Mouse (Mus musculus) testis, adult 2 months (tissue): ENCODE results near the gene Slc38a2. TPM values are rescaled to one million over a fixed set of nuclear protein-coding genes. Genes with fewer than 3 reads are reported as not detected.

ENCODE experiments used
- H3K27ac ChIP-seq: fragments of 200-500 bp; 2 replicates; pipeline ENCODE4 v1.5.1; 2012; ENCODE audit warnings: low read depth, low read length; ENCODE audit not compliant: control insufficient read depth, insufficient read depth
- H3K27me3 ChIP-seq: fragments of 200-500 bp; 2 replicates; pipeline ENCODE4 v1.6.1; 2012; ENCODE audit warnings: mild to moderate bottlenecking, low read length, moderate library complexity; ENCODE audit not compliant: control insufficient read depth, insufficient read depth
- H3K36me3 ChIP-seq: fragments of 200-500 bp; 2 replicates; pipeline ENCODE4 v1.6.1; 2012; ENCODE audit warnings: mild to moderate bottlenecking, low read length; ENCODE audit not compliant: control insufficient read depth, insufficient read depth
- H3K4me1 ChIP-seq: fragments of 200-500 bp; 2 replicates; pipeline ENCODE4 v1.6.1; 2012; ENCODE audit warnings: low read length; ENCODE audit not compliant: control insufficient read depth, insufficient read depth
- H3K4me3 ChIP-seq: fragments of 200-500 bp; 2 replicates; pipeline ENCODE4 v1.5.1; 2012; ENCODE audit warnings: low read depth, mild to moderate bottlenecking, low read length, moderate library complexity, mixed read lengths; ENCODE audit not compliant: control insufficient read depth
- CTCF ChIP-seq: fragments of 200-500 bp; IDR thresholded peaks from 2 replicates; pipeline ENCODE4 v1.5.1; 2012; ENCODE audit warnings: low read depth, mild to moderate bottlenecking, inconsistent platforms, low read length, moderate library complexity; ENCODE audit not compliant: control insufficient read depth, insufficient read depth, insufficient replicate concordance
- POLR2A ChIP-seq: fragments of 200-500 bp; IDR thresholded peaks from 2 replicates; pipeline ENCODE4 v1.6.1; 2012; ENCODE audit warnings: low read depth, mild to moderate bottlenecking, inconsistent platforms, low read length, moderate library complexity; ENCODE audit not compliant: control insufficient read depth
- polyA plus RNA-seq: library from polyadenylated mRNA; depleted of rRNA; stranded (reverse); fragments of >200 nt; gene quantifications from 2 replicates; pipeline ENCODE4 v1.2.3, GENCODE M21; 2012

Gene Slc38a2
- polyA plus RNA-seq, 1 experiment = 10.8 TPM

DNA sequence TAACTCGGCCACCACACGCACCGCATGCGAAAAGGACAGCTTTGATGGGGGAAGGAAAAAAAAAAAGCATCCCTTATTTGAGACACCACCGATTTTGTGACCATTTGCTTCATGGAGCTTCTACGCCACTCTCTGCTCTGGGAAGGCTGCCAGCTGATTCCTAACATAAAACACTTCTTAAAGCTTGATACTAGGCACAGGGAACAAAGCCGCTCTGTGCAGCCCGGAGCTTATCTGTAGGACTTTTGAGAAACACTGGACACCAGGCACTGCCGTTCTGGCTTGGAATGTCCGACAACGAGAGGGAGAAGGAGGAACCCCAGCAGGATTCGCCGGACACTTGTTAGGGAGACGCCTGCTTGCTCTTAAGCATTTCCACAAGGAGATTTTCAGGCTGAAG lies 5.8 kb downstream of the Slc38a2 start:
- no peak for TF ChIP-seq POLR2A
- no peak for TF ChIP-seq CTCF
- no peak overlapping the region for H3K4me3 ChIP-seq
- H3K4me1 ChIP-seq = peaks cover 4% of the 10 kb centered on the region; the same call in 1 of the 2 replicates
- H3K27ac ChIP-seq = peak overlapping the region; percentile 69
- no peaks in the 10 kb centered on the region for H3K36me3 ChIP-seq
- H3K27me3 ChIP-seq = no peaks in the 10 kb centered on the region

GRCm38 (mm10) chr15:96692401-96692800 lies 7.1 kb downstream of the Slc38a2 start:
- Histone ChIP-seq H3K27me3 (no peaks in the 10 kb centered on the region), H3K27ac (no peak overlapping the region), H3K4me1 (no peaks in the 10 kb centered on the region), H3K4me3 (no peak overlapping the region), H3K36me3 (no peaks in the 10 kb centered on the region)
- no peak for TF ChIP-seq POLR2A
- TF ChIP-seq CTCF = no peak

DNA sequence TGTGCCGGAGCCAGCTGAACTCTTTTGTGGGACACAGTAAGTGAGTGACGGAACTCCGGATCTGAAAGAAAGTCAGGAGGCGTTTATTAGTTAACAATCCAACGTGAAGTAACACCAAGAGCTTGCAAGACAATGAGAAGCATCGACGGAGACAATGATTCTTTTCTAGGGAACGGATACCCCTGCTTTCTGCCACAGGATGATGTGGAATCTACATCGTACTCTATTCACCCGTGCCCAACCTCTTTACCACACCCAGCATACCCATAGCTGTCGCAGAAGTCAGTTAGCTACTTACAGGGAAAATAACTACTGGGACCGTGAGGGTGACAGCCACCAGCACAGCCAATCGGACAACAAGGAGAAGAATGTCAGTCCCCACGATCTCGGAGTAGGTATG lies 8.1 kb downstream of the Slc38a2 start:
- Histone ChIP-seq H3K36me3 (no peaks in the 10 kb centered on the region), H3K4me1 (no peaks in the 10 kb centered on the region), H3K27ac (no peak overlapping the region), H3K4me3 (no peak overlapping the region), H3K27me3 (no peaks in the 10 kb centered on the region)
- no peak for TF ChIP-seq CTCF
- TF ChIP-seq POLR2A = no peak

GRCm38 (mm10) chr15:96690829-96691228 lies 8.7 kb downstream of the Slc38a2 start:
- Histone ChIP-seq H3K27me3 (no peaks in the 10 kb centered on the region), H3K4me1 (no peaks in the 10 kb centered on the region), H3K4me3 (no peak overlapping the region), H3K36me3 (no peaks in the 10 kb centered on the region), H3K27ac (no peak overlapping the region)
- TF ChIP-seq POLR2A (no peak), CTCF (no peak)

DNA sequence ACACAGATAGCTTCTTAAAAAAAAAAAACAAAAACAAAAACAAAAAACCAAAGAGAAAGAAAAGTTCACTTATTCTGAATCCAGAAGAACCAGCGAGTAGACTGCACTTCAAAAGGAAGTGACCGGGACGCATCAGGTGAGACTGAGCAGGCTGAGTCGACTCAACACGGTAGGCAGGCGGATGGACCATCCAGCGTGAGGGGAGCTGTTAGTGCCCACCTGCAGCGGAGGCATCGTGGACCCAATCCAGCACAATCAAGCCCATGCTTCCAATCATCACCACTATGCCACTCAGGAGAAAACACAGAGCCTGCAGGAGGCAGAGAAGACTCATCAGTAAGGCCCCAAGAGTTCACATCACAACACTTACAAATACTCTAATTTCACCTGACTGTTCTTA lies 9.6 kb downstream of the Slc38a2 start:
- H3K27me3 ChIP-seq = no peaks in the 10 kb centered on the region
- H3K4me1 ChIP-seq = no peaks in the 10 kb centered on the region
- no peaks in the 10 kb centered on the region for H3K36me3 ChIP-seq
- H3K27ac ChIP-seq = no peak overlapping the region
- no peak overlapping the region for H3K4me3 ChIP-seq
- no peak for TF ChIP-seq POLR2A
- no peak for TF ChIP-seq CTCF

DNA sequence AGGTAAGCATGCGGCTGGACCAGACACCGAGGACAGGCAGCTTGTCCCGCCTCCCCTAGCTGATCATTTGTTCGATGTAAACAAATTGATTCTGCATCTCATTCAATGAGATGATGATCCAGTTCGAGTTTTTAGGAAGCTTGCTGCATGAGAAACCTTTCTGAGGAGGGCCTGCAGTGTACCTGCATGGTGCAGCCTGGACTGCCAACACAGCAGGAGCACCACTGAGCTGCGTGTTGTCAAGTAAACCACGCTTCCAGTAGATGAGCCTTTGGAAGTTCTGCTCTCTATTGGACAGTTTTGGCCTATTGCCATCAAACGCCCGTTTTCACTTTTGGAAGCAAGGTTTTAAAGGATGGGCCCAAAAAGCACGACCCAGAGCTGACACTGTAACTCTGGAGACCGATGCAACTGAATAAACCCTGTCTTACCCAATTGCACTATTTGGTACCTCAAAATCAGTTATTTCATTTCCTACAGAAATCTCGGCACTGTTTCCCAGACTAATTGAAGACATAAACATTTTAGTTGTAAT lies 10.7 kb downstream of the Slc38a2 start:
- Histone ChIP-seq H3K27ac (no peak overlapping the region), H3K4me1 (peaks cover 7% of the 10 kb centered on the region), H3K27me3 (no peaks in the 10 kb centered on the region), H3K36me3 (no peaks in the 10 kb centered on the region), H3K4me3 (no peak overlapping the region)
- no peak for TF ChIP-seq POLR2A
- TF ChIP-seq CTCF = no peak

- Histone ChIP-seq H3K4me3 (no peak overlapping the region), H3K27me3 (no peaks in the 10 kb centered on the region), H3K36me3 (no peaks in the 10 kb centered on the region), H3K4me1 (peaks cover 7% of the 10 kb centered on the region), H3K27ac (no peak overlapping the region)
- TF ChIP-seq CTCF (no peak), POLR2A (no peak)
Observed at GRCm38 (mm10) chr15:96688036-96688435, 11.5 kb downstream of the Slc38a2 start.

DNA sequence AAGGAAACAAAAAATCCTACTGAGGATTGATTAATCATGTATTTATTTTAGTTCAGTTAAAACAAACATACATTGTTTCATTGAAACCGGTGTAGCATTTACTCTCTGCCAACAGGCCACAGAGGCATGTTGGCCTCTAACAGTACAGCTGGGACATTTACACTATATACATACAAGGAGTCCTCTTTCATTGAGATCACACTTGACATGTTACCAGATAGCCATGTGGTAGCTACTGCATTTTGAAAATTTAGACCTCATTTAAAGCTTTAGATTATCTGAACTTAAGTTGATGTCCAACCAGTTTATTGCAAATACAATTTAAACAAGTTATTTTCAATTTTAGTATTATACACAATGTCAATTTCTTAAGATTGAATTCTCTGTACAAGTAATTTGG lies 12.2 kb downstream of the Slc38a2 start:
- H3K4me1 ChIP-seq = peaks cover 7% of the 10 kb centered on the region
- H3K27me3 ChIP-seq = no peaks in the 10 kb centered on the region
- H3K27ac ChIP-seq = no peak overlapping the region
- no peak overlapping the region for H3K4me3 ChIP-seq
- TF ChIP-seq POLR2A (no peak), CTCF (no peak)
- no peaks in the 10 kb centered on the region for H3K36me3 ChIP-seq
